10 mouse cellular contexts compared by ENCODE assay signal in genomic region chr10:4046496-4046895, GRCm38 (mm10).
A peak's percentile ranks its signal among the peaks of the same experiment; 100 is the strongest.
DNase-seq lines count a peak whose midpoint lies in the region; ATAC-seq and TF ChIP-seq lines count a peak whose summit lies in the region.
"Had no signal": no experiment of that assay in that cellular context is flagged by ENCODE, and none has a peak within 500 bp of the region (broad histone marks: within the 10 kb centered on the region; RNA-seq: fewer than 3 reads in every experiment).

No protein-coding gene starts in this region.

- no peak for TF ChIP-seq EP300 in heart, adult 2 months (IDR thresholded peaks at IDR 0.05; ENCODE audit: insufficient read depth, low read depth, low read length)

- TF ChIP-seq POLR2A in heart, adult 2 months (IDR thresholded peaks at IDR 0.05; ENCODE audit: insufficient read depth, low read depth, low read length), result no peak

- H3K27ac ChIP-seq in heart, adult 2 months, result peak overlapping the region; percentile 63
- H3K27ac ChIP-seq in heart, embryonic 11.5 days (ENCODE audit: low read depth, low read length), result no peak overlapping the region
- H3K27ac ChIP-seq in heart, embryonic 14.5 days (replicated peaks in 1 of 2; ENCODE audit: control insufficient read depth in 1 of 2, insufficient read depth in 1 of 2, low read depth in 2 of 2, low read length in 2 of 2), result peak overlapping the region; percentile 29 to 53
- H3K27ac ChIP-seq: embryonic facial prominence, embryonic 13.5 days had no signal

- WGBS in heart, adult 2 months, result 33% methylated on average over 4 of the region's 4 CpGs
- WGBS in heart, embryonic 11.5 days (ENCODE audit: insufficient replicate concordance), result 63% methylated on average over 4 of the region's 4 CpGs
- 33% methylated on average over 4 of the region's 4 CpGs for WGBS in heart, embryonic 14.5 days

- ATAC-seq in heart, embryonic 11.5 days (replicated peaks; ENCODE audit: insufficient number of reproducible peaks, low FRiP score, low TSS enrichment), result no peak
- no peak for ATAC-seq in heart, embryonic 14.5 days (ENCODE audit: insufficient number of reproducible peaks, insufficient read depth, low FRiP score, low read depth)

- H3K79me2 ChIP-seq in heart, adult 2 months (replicated peaks; ENCODE audit: control insufficient read depth, insufficient read depth, low read length), result no peaks in the 10 kb centered on the region

- no peaks in the 10 kb centered on the region for H3K9me3 ChIP-seq in heart, embryonic 11.5 days (replicated peaks; ENCODE audit: control insufficient read depth, low read length)
- no peaks in the 10 kb centered on the region for H3K9me3 ChIP-seq in heart, embryonic 14.5 days (ENCODE audit: control insufficient read depth, low read length)
- H3K9me3 ChIP-seq: embryonic facial prominence, embryonic 13.5 days had no signal

- TF ChIP-seq CTCF in heart, adult 2 months (IDR thresholded peaks at IDR 0.05), result no peak

- no peak for DNase-seq in heart, adult 2 months
- DNase-seq in NIH3T3 (ENCODE audit: low read depth), result peak; percentile 85
- peak; percentile 25 to 38 for DNase-seq in kidney, postnatal 36 days
- DNase-seq in urinary bladder, adult 18-20 months (ENCODE audit: low spot score in 2 of 2), result no peak
- DNase-seq in embryo, embryonic 11 days, result no peak
- DNase-seq in adrenal gland, postnatal 10 days, result no peak
- DNase-seq: cerebellum, adult 11 months had no signal

- H3K4me2 ChIP-seq in heart, embryonic 11.5 days, result no peak overlapping the region
- no peak overlapping the region for H3K4me2 ChIP-seq in heart, embryonic 14.5 days (ENCODE audit: low read length)
- H3K4me2 ChIP-seq: embryonic facial prominence, embryonic 13.5 days had no signal

- H3K36me3 ChIP-seq in heart, adult 2 months (ENCODE audit: control insufficient read depth, insufficient read depth, low read length), result peaks cover 2% of the 10 kb centered on the region; the same call in 1 of the 2 replicates
- H3K36me3 ChIP-seq in heart, embryonic 11.5 days (ENCODE audit: control insufficient read depth, insufficient read depth, low read length), result 0 out of 2 replicates have a peak, but pooled peaks cover 3% of the 10 kb centered on the region
- H3K36me3 ChIP-seq in heart, embryonic 14.5 days (ENCODE audit: control insufficient read depth, insufficient read depth, low read length), result peaks cover 28% of the 10 kb centered on the region

- H3K27me3 ChIP-seq in heart, adult 2 months (ENCODE audit: control insufficient read depth, insufficient read depth, low read length), result no peaks in the 10 kb centered on the region
- H3K27me3 ChIP-seq in heart, embryonic 11.5 days (ENCODE audit: control insufficient read depth, insufficient read depth, low read length), result no peaks in the 10 kb centered on the region
- H3K27me3 ChIP-seq in heart, embryonic 14.5 days (ENCODE audit: control insufficient read depth, insufficient read depth, low read length), result no peaks in the 10 kb centered on the region
- H3K27me3 ChIP-seq: embryonic facial prominence, embryonic 13.5 days had no signal

- intact Hi-C loops in heart, adult 2 months (cut with DNase I), result loop anchor here (2.0 kb wide), 1 partner anchor 30 kb away; no protein-coding TSS in a partner anchor

- H3K9ac ChIP-seq in heart, adult 2 months (ENCODE audit: low read depth, low read length), result no peak overlapping the region
- no peak overlapping the region for H3K9ac ChIP-seq in heart, embryonic 11.5 days (ENCODE audit: low read depth, low read length)
- H3K9ac ChIP-seq in heart, embryonic 14.5 days (ENCODE audit: low read length), result no peak overlapping the region
- H3K9ac ChIP-seq: embryonic facial prominence, embryonic 13.5 days had no signal

- H3K4me1 ChIP-seq in heart, adult 2 months (ENCODE audit: control insufficient read depth, insufficient read depth, low read length), result peaks cover 3% of the 10 kb centered on the region; the same call in 1 of the 2 replicates
- no peaks in the 10 kb centered on the region for H3K4me1 ChIP-seq in heart, embryonic 11.5 days (ENCODE audit: control insufficient read depth, insufficient read depth, low read length)
- H3K4me1 ChIP-seq in heart, embryonic 14.5 days (ENCODE audit: control insufficient read depth in 2 of 2, insufficient read depth in 2 of 2, low read length in 2 of 2), result peaks cover 0 to 3% of the 10 kb centered on the region in 2 experiments; a peak in 2 of 4 replicates

- H3K4me3 ChIP-seq in heart, adult 2 months, result no peak overlapping the region
- H3K4me3 ChIP-seq in heart, embryonic 11.5 days (ENCODE audit: low read depth, low read length), result no peak overlapping the region
- H3K4me3 ChIP-seq in heart, embryonic 14.5 days (ENCODE audit: control insufficient read depth in 1 of 2, insufficient read depth in 1 of 2, low read depth in 1 of 2, low read length in 2 of 2), result no peak overlapping the region
- H3K4me3 ChIP-seq: embryonic facial prominence, embryonic 13.5 days had no signal

Comparison
In these comparisons a context has a peak if more than half of its experiments do, and no peak if none do; other contexts are left out.
1. DNase-seq: peak in NIH3T3 (single experiment) and kidney, postnatal 36 days (2 of 2); none in heart, adult 2 months (0 of 2), urinary bladder, adult 18-20 months (0 of 2), embryo, embryonic 11 days (single experiment) and adrenal gland, postnatal 10 days (single experiment).